Mouse (Mus musculus): ENCODE measurements around the gene Hmg20a.

DNA sequence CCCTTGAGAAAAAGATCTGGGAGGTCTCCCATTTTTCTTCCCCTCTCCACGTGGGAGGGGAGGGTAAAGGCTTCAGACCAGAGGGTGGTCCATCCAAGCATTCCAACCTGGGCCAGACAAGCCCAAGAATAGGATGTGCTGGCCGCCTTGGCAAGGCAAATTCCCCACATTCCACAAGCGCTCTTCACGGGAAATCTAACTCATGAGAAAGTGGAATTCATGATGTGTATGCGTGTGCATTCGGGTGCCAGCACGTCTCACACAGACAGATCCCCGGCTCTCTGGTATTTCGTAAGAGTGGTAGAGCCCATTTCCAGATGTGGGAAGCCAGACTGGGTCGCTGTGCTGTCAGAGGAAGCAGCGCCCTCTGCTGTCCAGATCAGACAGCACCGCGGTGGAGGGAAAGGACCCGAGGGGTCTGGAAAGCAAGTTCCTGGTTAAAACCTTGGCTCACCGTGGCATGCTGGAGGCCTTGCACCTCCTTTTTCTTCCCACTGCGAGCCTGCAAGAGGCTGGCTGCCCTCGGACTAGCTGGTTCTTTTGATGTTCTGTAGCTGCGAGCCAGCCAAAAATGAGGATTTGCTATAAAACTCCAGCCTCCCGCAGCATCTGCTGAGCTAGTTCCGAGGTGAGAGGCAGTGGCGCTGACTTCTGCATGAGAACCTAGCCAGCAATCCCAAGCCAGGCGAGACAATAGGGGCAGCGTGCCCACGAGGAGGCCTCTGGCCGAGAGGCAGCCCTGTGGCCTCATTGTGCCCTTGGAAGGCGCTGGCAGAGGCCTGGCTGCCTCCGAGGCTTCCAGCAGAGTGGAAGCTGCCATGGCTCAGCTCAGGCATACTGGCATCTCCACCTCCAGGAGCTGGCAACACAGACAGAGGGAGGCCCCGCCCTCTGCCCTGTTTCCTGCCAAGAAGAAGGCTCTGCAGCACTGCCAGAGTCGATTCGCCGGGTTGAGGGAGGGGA is 87.7 kb downstream of the Hmg20a start:
- no peak for TF ChIP-seq TAL1 (IDR thresholded peaks at IDR 0.05; ENCODE audit: low read length)
- no peak for TF ChIP-seq GATA1 (IDR thresholded peaks at IDR 0.05; ENCODE audit: low read length)
